Mouse (Mus musculus): ENCODE data around the gene Gpr35.

The Gpr35 gene

DNA sequence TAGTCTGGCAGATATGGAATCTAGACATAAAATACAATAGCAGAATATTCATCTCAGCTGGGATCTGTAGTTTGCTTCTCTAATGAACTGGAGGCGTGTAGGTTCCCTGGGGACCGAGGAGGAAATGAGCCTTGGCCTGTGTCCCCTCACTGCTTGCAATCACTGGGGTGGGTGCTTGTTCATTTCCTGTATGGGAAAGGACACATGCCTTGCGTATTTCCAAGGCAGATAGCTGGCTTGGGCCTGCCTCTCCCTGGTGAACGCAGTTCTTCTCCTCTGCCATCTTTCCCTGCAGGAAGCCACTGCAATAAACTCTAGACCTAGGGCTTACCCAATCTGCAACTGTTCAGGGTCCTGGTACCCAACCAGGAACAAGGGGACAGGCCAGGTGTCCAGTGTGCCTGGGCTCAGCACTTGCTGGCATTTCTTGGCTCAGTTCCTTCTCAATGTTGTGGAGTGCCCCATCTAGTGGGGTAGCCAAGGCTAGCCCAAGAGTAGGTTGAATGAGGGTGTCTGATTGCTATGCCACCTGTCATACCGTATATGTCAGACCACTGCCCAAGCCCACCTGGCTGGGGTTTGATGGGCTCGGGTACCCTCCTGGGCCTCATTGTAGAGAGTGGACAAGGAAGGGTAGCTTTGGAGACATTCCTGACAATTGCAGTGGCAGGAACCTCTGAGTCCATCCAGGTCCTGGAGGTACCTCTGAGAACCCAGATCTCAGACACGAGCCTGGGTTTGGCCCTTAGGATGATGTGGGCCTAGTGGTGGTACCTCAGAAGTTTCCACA is 30.6 kb downstream of the Gpr35 start:
- 87% methylated on average over 7 of the region's 7 CpGs for WGBS

DNA sequence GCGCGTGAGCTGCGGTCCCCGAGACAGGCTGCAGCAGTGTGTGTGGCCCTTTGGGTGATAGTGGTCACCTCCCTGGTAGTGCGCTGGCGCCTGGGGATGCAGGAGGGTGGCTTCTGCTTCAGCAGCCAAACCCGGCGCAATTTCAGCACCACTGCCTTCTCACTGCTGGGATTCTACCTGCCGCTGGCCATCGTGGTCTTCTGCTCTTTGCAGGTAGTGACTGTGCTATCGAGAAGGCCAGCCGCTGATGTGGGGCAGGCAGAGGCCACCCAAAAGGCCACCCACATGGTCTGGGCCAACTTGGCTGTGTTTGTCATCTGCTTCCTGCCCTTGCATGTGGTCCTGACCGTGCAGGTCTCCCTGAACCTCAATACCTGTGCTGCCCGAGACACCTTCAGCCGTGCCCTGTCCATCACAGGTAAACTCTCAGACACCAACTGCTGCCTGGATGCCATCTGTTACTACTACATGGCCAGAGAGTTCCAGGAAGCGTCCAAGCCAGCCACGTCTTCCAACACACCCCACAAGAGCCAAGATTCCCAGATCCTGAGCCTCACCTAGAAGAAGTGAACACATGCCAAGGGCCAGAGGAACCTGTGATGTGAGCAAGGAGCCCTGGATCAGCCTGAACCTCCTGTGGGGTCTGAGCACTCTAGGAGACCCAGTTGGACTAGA is 32.4 kb downstream of the Gpr35 start:
- 97% methylated on average over 17 of the region's 17 CpGs for WGBS

DNA sequence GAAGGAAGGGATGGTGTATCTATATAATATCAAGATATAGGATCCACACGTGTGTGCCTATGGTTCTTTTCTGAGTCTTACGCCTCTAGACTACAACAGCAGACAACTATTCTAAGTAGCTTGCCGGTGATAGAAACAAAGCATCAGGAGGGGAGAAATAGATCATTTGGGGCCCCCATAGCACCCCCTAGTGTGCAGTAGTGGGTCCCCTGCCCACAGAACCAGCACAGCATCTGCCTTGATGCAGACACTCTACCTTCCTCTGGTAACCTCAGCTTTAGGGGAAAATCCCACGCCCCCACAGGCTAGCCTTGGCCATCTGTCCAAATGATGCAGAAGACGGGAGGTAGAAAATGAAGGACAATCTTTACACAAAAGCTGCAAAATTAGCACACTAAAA is 34.3 kb downstream of the Gpr35 start:
- 82% methylated on average over 5 of the region's 5 CpGs for WGBS

DNA sequence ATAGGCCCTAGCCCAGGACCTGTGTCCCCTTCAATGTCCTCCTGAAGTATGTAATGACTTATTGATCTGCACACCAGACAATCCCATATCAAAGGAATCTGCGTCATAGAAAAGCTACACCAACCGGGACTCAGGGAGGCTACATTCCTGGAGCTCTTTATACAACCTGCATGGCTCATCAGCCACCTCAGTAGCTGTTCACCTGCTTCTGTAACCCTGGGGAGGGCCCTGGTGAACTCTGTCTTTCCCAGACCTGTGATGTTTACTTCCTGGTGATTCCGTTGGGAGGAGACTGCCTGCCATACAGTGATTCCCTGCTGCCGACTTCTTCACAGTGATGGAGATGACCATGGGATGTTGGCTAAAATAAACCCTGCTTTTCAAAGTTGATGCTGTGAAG is 38.2 kb downstream of the Gpr35 start:
- WGBS = 90% methylated on average over 4 of the region's 4 CpGs

DNA sequence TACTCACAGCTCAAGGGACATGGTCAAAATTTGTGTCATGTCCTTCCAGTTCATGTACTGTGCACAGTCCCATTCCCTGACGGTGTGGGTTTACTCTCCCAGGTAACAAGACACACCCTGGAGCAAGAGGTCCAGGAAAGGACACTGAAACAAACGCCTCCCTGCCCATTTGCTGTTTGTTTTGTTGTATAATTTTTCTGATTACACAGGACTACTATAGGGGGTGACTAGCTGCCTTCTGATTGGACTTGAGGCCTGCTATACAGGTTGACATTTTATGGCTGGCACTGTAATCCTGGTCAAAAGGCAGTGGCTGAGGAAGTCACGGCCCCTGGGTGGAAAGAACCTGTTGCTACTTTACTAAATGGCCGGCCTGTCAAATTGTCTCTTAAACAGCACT is 39.2 kb downstream of the Gpr35 start:
- 82% methylated on average over 4 of the region's 4 CpGs for WGBS

DNA sequence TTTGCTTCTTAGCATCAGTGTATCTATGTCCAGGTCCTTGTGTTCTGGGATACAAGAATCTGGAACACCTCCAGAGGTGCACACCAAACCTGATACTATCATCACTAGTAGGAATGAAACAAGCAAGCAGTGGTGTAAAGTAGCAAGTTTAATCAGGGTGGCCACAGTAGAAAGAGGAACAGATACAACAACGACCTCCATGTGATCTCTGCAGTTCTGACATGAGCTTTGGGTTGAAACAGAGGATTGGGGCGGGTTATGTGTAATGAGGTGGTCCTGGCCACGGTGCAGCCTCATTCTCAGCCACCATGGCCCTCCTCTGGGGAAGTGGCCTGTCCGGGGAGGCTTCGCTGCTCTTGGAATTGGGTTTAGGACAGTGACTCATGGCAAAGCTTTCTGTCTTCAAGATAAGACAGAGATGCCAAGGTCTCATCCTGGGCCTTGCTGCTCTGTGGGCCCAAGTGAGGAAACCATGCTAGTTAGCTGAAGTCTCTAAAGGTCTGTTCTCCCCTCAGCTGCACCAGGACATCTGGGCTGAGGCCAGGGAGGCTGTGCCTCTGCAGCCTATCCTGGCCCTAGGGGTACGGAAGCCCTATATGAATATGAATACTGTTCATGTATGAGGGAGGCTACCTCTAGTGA is 41.7 kb downstream of the Gpr35 start:
- WGBS = 82% methylated on average over 6 of the region's 6 CpGs

DNA sequence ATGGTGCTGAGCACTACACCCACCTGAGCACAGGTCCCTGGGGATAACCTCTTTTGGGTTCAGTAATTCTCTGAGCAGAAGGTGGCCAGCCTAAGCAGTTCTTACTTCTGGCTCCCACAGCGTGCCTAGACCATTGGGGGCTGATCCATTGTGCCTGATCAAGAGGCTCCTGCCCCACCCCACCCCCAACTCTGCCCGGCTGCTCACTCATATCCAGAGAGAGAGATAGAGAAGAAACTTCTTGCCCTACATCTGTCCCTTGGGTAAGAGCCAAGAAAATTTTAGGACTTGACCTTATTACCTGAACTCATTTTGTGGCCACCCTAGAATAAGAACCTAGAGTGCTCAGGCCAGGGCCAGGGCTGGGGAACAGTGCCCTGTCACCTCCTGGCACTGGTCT is 42.2 kb downstream of the Gpr35 start:
- 85% methylated on average over 2 of the region's 2 CpGs for WGBS

DNA sequence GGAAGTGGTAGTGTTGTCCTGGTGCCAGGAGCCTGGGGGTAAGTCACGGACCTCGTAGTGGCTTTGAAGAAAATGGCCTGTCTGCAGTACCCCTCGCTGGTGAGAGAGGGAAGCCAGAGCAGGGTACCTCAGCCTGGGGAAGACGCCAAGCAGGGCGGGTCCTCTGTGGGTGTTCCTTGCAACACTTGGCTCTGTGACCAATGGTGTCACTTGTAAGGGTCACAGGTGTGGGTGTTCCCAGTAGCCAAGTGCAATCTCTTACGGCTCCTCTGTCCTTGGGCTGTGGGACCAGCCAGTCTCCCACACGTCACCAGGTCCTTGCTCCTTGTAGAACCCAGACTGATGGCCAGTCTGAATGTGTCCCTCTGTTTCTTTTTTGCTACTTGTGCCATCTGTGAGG is 55.4 kb downstream of the Gpr35 start, which contains the start of gene Aqp12:
TSS of gene Aqp12 (plus strand) at position 274 of the 400 bp plus-strand sequence.
- 81% methylated on average over 7 of the region's 7 CpGs for WGBS

DNA sequence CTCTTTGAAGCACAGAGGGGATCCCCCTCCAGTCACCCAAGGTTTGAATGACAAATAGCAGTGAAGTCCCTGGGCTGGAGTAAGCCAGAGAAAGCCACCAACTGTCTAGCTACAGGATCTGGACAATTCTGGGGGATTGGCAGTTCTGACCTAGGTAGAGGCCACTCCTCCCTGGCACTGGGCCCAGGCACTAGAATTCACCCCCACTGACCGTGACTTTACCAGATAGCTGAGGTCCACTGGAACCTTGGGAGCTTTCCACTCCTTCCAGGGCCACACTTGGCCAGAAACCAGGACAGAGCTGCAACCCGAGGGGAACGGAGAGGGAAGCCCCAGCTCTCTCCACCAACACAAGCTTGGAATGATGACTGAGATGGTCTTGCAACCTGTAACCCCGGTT is 58.5 kb downstream of the Gpr35 start:
- 69% methylated on average over 4 of the region's 4 CpGs for WGBS

DNA sequence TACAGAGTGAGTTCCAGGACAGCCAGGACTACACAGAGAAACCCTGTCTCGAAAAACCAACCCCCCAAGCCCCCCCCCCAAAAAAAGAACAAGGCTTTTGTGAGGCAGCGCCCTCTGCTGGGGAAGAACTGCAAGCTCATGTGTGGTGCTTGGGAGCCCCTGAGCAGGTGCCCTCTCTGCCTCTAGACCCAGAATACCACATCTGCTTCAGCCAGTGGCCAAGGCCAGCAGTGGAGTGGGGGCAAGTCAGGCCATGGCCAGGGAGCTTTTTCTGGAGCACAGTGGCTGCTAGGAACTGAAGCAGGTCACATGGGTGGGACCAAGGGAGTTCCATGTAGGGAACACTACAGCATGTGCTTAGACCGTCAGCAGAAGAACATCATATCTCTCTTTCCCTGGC is 60.1 kb downstream of the Gpr35 start:
- WGBS = 20% methylated on average over 3 of the region's 3 CpGs

DNA sequence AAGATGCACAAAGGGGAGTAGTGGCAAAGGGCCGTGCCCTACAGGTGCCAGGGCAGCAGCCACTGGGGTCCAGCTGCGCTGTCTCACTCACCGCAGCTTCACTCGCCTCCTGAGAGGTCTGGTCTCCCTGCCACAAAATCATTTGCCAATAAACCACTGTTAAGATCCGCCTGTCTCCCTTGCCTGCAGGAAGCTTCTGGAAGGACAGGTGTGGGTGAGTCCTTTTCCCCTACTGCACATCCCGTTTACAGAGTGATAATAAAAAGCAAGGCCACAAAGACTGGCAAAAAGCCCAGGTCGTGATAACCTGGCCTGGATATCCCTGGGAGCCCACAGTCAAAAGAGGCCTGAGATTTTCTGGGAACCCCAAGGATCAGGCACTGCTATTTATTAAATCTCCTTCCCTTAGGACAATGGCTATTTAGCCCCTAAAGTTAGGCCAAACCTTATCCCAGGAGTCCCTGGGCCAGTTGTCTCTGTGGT is 61.5 kb downstream of the Gpr35 start:
- 72% methylated on average over 7 of the region's 7 CpGs for WGBS

DNA sequence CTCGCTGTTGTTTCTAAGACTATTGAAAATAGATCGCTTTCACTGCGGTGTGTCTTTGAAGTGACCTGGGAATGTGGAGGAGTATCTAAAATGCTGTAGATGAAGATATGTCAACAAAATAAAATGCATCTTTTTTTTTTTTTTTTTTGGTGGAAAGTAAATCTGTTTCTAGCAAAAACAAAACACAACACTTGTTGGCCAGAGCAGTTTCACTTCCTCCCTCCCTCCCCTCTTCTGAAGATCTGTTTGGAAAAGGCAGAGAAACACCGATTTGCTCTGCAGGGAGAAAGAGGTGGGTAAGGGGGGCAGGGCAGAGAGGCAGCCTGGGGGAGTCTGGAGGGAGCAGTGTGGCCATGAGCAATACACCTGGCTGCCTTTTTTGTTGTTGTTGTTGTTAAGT is 62.7 kb downstream of the Gpr35 start:
- 57% methylated on average over 4 of the region's 4 CpGs for WGBS

DNA sequence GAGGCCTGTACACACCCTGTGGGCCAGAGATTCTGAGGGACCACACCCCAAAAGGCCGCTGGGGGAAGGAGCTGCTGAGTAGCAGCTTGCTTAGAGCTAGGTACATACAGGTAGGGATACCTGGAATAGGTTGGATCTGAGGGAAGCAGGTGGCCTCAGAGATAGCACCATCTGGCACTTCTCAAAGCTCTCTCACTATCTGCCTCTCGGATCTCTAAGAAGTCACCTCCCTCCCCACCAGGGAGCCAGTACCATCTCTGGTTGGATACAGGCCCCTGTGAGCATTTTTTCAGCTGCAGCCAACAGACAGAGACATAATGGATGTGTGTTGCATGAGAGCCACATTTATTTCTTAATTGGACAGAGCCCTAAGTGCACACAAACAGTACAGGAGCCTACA is 64.5 kb downstream of the Gpr35 start:
- 38% methylated on average over 2 of the region's 2 CpGs for WGBS

DNA sequence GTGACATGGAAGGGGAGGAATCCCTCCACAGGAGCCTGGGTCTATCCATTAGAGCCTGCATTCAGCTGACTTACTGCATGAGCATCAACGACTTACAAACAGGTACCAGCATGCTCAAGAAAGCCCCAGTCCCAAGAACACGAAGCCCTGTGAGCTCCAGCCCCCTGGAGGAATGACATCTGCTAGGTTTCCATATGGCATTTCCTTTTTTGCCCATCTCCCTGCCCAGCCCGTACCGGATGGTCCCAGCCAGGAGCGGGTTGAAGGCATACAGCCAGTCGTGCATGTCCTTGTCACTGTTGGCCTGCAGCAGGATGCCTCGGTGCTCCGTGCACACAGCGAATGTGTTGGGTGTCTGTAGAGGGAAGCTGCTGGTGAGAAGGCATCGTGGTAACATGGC is 68.1 kb downstream of the Gpr35 start:
- 69% methylated on average over 10 of the region's 10 CpGs for WGBS

DNA sequence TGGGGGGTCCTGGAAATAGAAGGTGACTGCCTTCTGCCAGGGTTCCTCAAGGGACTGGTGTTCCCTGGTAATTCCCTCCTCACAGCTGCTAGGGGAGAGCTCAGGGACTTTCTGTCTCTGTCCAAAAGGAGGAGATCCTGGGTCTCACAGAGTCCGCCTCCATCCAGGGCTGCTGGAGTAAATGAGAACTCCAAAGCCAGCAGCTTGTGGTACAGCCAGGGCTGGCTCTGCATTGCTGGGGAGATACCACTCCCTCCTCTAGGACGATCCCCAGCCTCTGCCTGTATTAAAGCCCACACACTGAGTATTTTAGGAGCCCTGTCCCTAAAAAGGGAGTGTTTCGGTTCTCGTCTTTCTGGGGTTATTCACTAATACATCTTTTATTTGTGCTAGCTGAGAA is 69.9 kb downstream of the Gpr35 start:
- 48% methylated on average over 4 of the region's 4 CpGs for WGBS

DNA sequence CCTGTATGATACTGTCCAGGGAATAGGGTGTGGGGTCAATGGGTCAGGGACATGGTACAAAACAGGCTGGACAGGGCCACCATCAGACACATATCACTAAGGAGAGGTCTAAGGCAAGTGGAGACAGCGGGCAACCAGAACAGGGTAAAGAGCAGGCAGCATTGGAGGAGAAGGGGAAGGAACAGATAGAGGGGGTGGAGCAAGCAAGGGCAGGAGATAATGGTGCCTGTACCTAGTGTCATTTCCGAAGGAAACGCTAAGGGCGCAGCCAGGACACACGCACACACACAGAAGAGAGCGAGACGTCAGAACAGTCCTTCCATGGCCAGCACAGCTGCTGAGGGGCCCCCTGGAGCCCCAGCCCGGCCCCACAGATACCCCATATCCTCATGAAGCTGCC is 75.9 kb downstream of the Gpr35 start:
- 80% methylated on average over 8 of the region's 8 CpGs for WGBS

DNA sequence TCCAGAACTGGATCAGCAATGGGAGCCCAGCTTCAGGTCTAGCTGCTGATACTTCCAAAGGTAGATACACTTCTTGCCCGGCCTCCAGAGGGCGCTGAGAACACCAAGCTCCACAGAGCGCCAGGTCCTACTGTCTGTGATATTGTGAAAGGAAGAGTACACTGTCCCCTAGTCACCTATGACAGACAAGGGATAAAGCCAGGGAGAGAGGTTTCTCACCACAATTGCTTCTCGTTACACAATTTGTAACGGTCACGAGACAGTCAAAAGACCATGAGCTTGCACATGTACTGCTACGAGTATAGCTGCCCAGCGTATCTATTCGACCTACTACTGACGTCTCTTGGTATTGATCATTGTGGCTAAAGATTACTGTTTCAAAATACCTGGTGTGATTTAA is 78.7 kb downstream of the Gpr35 start:
- WGBS = 94% methylated on average over 10 of the region's 10 CpGs

DNA sequence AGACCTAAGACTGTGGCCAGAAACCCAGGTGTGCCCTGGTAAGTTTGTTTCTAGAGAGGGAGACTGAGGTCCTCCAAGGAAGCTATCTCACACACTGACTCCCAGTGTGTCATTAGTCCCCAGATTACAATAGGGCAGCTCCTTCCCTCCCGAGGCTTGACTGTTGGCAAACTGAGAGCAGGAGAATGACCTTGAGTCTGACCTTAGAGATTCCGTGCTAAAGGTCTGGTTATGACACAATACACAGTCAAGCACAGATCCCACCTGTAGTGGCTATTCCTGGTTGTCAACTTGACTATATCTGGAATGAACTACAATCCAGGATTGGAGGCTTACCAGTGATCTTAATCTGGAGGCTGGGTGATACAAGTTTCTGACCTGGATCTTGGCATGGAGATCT is 79.4 kb downstream of the Gpr35 start:
- 79% methylated on average over 2 of the region's 2 CpGs for WGBS

DNA sequence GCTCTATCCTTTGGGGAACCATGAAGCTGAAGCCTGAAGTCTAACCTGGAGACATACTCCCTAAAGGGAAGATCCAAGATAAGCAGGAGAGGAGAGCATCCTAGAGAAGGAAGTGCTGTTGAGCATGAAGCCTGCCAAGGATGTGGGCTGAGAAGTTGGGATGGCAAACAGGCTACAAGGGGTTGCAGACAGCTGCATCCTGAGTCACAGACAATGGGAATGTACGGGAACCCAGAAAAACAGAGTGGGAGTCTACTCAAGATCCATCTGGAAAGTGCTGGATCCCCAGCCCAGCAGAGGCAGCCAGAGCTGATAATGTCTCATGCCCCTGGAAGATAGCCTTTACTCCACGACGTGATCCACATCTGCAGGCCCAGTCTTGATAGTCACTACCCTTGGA is 80.5 kb downstream of the Gpr35 start:
- 49% methylated on average over 3 of the region's 3 CpGs for WGBS

DNA sequence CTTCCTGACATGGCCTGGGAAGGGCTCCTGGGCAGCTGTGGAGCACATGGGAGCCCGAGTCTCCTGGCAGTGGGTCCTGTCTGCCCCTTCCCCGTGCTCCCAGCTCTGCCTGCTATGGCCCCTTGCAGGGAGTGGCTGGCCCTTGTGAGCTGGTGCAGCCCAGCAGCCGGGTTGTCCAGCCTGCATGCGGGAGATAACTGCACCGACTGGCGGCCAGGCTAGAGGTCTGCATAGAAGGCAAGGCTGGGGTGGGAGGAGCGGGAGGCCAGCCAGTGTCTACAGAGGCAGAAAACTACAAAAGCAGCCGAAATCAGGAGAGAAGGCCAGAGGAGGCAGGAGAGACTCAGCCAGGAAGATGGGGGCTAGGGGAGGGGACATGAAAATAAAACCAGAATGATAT is 83.3 kb downstream of the Gpr35 start:
- 65% methylated on average over 8 of the region's 8 CpGs for WGBS

DNA sequence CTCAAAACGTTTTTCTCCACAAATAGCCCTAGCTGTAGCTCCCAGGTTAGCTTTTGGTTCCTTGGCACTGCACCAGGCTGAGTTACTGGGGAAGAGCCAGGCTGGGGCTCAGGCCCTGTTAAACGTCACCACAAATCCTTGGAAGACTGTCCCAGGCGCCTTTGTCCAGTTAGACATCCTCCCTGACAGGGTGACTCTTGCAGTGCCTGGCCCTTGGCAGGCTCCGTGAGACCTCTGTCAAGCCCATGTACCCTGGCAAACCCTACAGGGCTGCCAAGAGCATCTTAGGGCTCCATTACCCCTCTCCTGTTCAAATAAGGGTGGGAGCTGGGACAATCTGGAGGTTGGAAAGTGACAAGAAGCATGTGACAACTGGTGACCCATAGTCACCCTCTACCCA is 85.3 kb downstream of the Gpr35 start:
- 39% methylated on average over 4 of the region's 4 CpGs for WGBS

All from cerebral cortex, adult 2 months (tissue).